Mouse (Mus musculus) limb, embryonic 15.5 days (tissue): ENCODE measurements around the gene Ttc9. TPM values are rescaled to one million over a fixed set of nuclear protein-coding genes. Genes with fewer than 3 reads are reported as not detected.
A peak's percentile ranks its signal among the peaks of the same experiment; 100 is the strongest.

Source experiments
- ATAC-seq: fragments of 200-750 bp; cut with Nextera tagmentation; 2 replicates; pipeline ENCODE4 v1.8.0; 2017; ENCODE audit warnings: low read depth, moderate TSS enrichment; ENCODE audit not compliant: insufficient number of reproducible peaks, low FRiP score, low TSS enrichment
- H3K27ac ChIP-seq: fragments of 300-500 bp; sonication (generic); 2 replicates; pipeline ENCODE4 v1.5.1; 2015; ENCODE audit warnings: moderate library complexity, mild to moderate bottlenecking, inconsistent platforms
- H3K27me3 ChIP-seq: fragments of 300-500 bp; sonication (generic); 2 replicates; pipeline ENCODE4 v1.6.1; 2015; ENCODE audit warnings: inconsistent platforms
- H3K36me3 ChIP-seq: fragments of 300-500 bp; sonication (generic); 2 replicates; pipeline ENCODE4 v1.6.1; 2015; ENCODE audit warnings: inconsistent platforms
- H3K4me1 ChIP-seq: fragments of 300-500 bp; sonication (generic); 2 replicates; pipeline ENCODE4 v1.6.1; 2015; ENCODE audit warnings: inconsistent platforms
- H3K4me2 ChIP-seq: fragments of 300-500 bp; sonication (generic); 2 replicates; pipeline ENCODE4 v1.6.1; 2015; ENCODE audit warnings: mild to moderate bottlenecking, inconsistent platforms
- H3K4me3 ChIP-seq: fragments of 300-500 bp; sonication (generic); 2 replicates; pipeline ENCODE4 v1.5.1; 2015; ENCODE audit warnings: mild to moderate bottlenecking, inconsistent platforms
- H3K9ac ChIP-seq: fragments of 300-500 bp; sonication (generic); 2 replicates; pipeline ENCODE4 v1.6.1; 2015; ENCODE audit warnings: inconsistent platforms
- H3K9me3 ChIP-seq: fragments of 300-500 bp; sonication (generic); 2 replicates; pipeline ENCODE4 v1.6.1; 2016; ENCODE audit warnings: inconsistent platforms
- WGBS: fragments of 180-500 bp; shearing (Covaris S2); methylation state at CpG from one replicate; pipeline ENCODE4 v1.1.7; 2015; 5-methylcytosine and 5-hydroxymethylcytosine counted together
- polyA plus RNA-seq: library from polyadenylated mRNA; unstranded; fragments of >200 nt; fragmentation: Nextera tagmentation; extraction: Ambion mirVana; gene quantifications from 2 replicates; pipeline ENCODE4 v1.2.1, GENCODE M21; 2015

The Ttc9 gene
- polyA plus RNA-seq, 1 experiment from 2014 or later: 2.4 TPM

DNA sequence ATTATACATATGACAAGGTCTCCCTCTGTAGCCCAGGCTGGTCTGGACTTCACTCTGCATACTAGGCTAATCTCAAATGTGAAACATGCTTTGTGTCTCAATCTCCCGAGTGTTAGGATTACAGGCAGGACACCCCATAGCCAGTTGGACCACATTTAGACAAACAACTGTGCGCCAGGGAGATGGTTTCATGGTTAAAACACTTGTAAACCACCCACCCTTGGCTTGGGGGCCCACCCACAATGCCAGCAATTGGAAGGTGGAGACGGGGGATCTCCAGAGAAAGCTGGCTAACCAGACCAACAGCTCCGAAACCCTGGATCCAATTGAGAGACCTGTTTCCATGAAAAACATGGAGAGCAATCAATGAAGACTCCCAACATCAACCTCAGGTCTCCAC is 3.0 kb upstream of the Ttc9 start:
- WGBS: 74% methylated on average over 4 of the region's 4 CpGs
- no peak overlapping the region for H3K27ac ChIP-seq
- no peaks in the 10 kb centered on the region for H3K36me3 ChIP-seq
- peaks cover 65% of the 10 kb centered on the region for H3K27me3 ChIP-seq
- H3K9ac ChIP-seq: no peak overlapping the region
- H3K4me1 ChIP-seq: peaks cover 18% of the 10 kb centered on the region
- no peak overlapping the region for H3K4me3 ChIP-seq
- no peaks in the 10 kb centered on the region for H3K9me3 ChIP-seq
- no peak for ATAC-seq
- no peak overlapping the region for H3K4me2 ChIP-seq

DNA sequence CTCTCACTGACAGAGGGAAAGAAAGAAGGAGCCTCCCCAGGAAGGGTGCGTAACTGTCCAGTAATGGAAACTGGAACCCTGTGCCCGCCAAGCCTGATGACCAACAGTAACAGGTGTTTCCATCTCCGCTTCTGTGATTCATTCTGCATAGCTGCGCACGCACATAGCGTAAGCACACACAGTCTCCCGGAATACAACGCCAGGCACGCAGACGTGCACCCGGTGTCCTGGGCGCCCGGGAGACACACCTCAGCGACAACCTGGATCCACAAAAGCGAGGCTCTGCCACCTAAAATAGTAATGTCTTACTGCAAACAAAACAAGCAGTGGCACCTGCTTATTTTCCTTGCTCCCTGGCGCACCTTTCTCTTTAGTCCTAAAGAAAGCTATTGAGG is 532 bp upstream of the Ttc9 start:
- H3K9me3 ChIP-seq: no peaks in the 10 kb centered on the region
- H3K27me3 ChIP-seq: peaks cover 70% of the 10 kb centered on the region
- H3K36me3 ChIP-seq: no peaks in the 10 kb centered on the region
- H3K4me3 ChIP-seq: peak overlapping the region; percentile 57
- H3K9ac ChIP-seq: no peak overlapping the region
- peaks cover 18% of the 10 kb centered on the region for H3K4me1 ChIP-seq
- H3K27ac ChIP-seq: no peak overlapping the region
- ATAC-seq: no peak
- 2% methylated on average over 16 of the region's 16 CpGs for WGBS
- H3K4me2 ChIP-seq: peak overlapping the region; percentile 96

DNA sequence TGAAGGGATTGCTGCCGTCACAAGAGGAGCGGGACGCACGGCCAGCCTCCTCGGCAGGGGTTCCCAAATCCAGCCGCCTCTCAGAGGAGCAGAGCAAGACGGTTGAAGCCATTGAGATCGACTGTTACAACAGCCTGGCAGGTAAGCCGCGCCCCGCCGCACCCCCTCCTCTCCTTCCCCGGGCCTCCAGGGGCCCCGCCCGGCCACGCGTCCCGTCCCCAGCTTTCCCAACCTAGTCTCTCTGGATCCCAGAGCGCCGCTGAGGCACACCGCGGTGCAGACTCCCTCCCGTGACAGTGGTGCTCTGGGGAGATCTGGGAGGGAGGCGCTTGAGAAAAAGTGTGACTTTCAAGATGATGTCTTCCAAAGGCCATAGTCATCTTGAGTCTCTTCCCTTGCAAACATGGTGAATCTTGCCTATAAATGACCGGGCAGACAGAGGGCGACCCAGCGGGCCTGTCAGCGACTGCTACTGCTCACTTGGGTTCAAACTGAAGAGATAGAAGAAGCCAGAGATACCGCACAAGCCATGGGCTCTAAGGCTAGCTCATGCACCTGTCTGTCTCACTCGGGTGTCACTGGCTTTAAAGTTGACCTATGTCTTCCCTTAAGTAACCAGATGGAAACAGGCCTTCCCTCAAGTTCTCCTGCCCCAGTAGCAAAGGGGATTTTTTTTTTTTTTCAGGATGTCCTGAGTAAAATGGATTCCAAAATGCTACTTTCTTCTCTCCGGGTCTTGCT is 782 bp downstream of the Ttc9 start:
- Histone ChIP-seq H3K9ac (0 out of 2 replicates have a peak overlapping the region, but pooled peaks have one; percentile 23), H3K27ac (no peak overlapping the region), H3K27me3 (peaks cover 65% of the 10 kb centered on the region), H3K9me3 (no peaks in the 10 kb centered on the region), H3K4me1 (peaks cover 18% of the 10 kb centered on the region), H3K36me3 (no peaks in the 10 kb centered on the region), H3K4me2 (peak overlapping the region; percentile 96), H3K4me3 (peak overlapping the region; percentile 57)
- ATAC-seq: no peak
- WGBS: 3% methylated on average over 31 of the region's 31 CpGs

DNA sequence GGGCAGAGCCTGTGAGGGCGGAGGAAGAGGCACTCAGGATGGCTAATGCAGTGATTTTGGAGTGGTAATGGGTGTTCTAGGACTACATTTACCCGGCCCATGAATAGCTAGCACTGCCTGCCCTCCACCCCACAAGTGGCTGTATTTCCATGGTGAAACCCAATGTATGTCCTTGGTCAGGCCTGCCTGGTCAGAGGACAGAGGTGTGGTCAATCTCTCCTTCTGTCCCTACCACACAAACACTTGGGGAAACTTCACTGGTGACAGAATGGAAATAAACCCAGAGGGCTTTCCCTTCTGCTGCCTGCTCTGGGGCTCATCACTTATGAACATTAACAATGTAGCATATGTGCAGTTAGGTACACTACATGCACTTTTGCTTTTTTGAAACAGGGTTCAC is 2.2 kb downstream of the Ttc9 start:
- H3K4me2 ChIP-seq: no peak overlapping the region
- peaks cover 18% of the 10 kb centered on the region for H3K4me1 ChIP-seq
- no peak overlapping the region for H3K9ac ChIP-seq
- ATAC-seq: no peak
- no peaks in the 10 kb centered on the region for H3K36me3 ChIP-seq
- H3K27ac ChIP-seq: no peak overlapping the region
- no peak overlapping the region for H3K4me3 ChIP-seq
- H3K9me3 ChIP-seq: no peaks in the 10 kb centered on the region
- WGBS: 64% methylated on average over 2 of the region's 2 CpGs
- peaks cover 57% of the 10 kb centered on the region for H3K27me3 ChIP-seq

DNA sequence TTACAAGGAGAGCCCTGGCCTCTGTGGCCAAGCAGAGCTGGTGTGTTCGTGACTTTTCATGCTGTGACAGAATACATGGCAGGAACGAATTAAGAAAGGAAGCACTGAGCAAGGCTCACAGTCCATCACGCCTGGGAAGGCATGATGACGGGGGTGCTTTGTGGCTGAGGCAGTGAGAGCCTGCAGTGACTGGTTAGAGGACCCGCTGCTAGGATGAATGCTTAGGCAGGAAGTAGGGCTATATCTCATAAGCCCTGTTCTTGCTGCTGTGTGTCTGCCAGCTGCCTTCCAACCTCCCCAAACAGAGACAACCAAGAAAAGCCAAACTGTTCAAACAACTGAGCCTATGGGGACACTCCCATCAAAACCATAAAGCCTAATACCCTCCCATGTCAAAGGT is 9.6 kb downstream of the Ttc9 start:
- no peak overlapping the region for H3K27ac ChIP-seq
- H3K4me3 ChIP-seq: no peak overlapping the region
- ATAC-seq: no peak
- H3K4me2 ChIP-seq: no peak overlapping the region
- no peaks in the 10 kb centered on the region for H3K36me3 ChIP-seq
- H3K27me3 ChIP-seq: no peaks in the 10 kb centered on the region
- H3K4me1 ChIP-seq: no peaks in the 10 kb centered on the region
- H3K9me3 ChIP-seq: no peaks in the 10 kb centered on the region
- H3K9ac ChIP-seq: no peak overlapping the region
- WGBS: 57% methylated on average over 5 of the region's 5 CpGs

DNA sequence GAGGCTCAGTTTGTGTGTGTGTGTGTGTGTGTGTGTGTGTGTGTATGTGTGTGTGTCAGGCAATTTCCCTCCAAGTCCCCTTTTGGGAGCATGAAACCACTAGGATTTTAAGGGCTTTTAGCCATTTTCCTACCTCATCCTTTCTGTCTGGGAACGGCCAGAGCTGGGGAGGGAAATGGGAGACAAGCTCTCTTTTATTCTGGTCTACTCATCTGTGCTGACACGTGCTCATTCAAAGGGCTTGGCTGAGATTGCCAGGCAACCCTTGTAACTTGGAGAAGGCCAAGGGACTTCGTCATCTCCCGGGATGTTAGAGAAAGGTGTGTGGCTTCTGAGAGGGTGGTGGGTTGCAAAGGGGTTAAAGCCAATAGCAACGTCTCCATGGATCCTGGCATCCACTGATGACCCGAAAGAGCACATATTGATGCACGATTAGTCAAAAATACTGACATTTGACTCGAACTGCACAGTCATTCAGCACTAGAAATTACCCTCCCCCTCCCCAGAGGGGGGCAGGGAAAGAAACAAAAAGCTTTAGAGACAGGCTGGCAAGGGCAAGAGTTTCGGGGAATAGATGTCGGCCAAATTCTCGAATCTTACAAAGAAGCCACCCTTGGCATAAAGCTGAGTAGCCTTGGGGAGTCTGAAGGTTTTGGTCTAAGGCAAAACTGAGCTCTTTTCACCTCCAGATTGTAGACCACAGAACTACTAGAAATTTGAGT is 11.5 kb downstream of the Ttc9 start:
- Histone ChIP-seq H3K9ac (no peak overlapping the region), H3K36me3 (no peaks in the 10 kb centered on the region), H3K27me3 (no peaks in the 10 kb centered on the region), H3K9me3 (no peaks in the 10 kb centered on the region), H3K4me2 (no peak overlapping the region), H3K4me3 (no peak overlapping the region), H3K4me1 (no peaks in the 10 kb centered on the region), H3K27ac (no peak overlapping the region)
- no peak for ATAC-seq
- WGBS: 71% methylated on average over 11 of the region's 11 CpGs

DNA sequence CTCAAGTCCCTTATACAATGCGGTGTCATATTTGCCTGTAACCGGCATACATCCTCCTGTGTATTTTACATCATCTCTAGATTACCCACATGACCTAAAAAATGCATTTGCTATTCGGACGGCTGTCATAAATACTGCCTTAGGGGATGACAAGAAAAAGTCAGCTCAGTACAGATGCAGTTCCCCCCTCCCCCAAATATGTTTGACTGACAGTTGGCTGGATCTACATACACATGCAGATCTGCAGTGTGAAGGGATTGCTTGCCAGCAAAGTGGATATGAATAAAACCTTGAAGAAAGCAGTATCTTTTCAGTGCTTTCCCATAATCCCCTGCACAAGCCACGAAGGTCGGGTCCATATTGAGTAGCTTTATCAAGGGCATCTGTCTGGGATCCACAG is 15.8 kb downstream of the Ttc9 start:
- Histone ChIP-seq H3K36me3 (no peaks in the 10 kb centered on the region), H3K4me2 (no peak overlapping the region), H3K9me3 (no peaks in the 10 kb centered on the region), H3K27me3 (no peaks in the 10 kb centered on the region), H3K4me1 (no peaks in the 10 kb centered on the region), H3K27ac (no peak overlapping the region), H3K4me3 (no peak overlapping the region), H3K9ac (no peak overlapping the region)
- ATAC-seq: no peak
- 79% methylated on average over 6 of the region's 6 CpGs for WGBS

DNA sequence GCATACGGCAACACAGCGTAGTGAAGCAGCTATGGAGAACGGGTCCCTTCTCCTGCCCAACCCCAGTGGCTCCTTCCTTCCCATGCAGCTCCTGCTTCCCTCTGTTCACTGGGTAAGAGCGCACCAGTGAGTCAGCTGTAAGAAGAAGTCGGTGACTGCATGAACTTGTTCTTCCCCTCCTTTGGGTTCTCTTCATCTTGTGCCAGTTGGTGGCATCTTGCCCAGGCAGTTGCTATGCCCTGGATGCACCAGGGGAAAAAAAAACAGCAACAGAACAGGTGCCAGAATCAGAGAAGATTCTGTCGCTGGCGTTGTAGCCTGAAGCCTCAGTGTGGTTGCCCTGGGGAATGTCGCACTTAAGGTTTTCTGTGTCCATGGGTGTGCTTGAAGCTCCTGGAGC is 22.3 kb downstream of the Ttc9 start:
- WGBS: 79% methylated on average over 8 of the region's 8 CpGs
- no peak overlapping the region for H3K4me2 ChIP-seq
- H3K4me1 ChIP-seq: no peaks in the 10 kb centered on the region
- no peak overlapping the region for H3K4me3 ChIP-seq
- H3K27ac ChIP-seq: no peak overlapping the region
- no peaks in the 10 kb centered on the region for H3K27me3 ChIP-seq
- H3K9me3 ChIP-seq: no peaks in the 10 kb centered on the region
- H3K9ac ChIP-seq: no peak overlapping the region
- no peak for ATAC-seq
- H3K36me3 ChIP-seq: no peaks in the 10 kb centered on the region

DNA sequence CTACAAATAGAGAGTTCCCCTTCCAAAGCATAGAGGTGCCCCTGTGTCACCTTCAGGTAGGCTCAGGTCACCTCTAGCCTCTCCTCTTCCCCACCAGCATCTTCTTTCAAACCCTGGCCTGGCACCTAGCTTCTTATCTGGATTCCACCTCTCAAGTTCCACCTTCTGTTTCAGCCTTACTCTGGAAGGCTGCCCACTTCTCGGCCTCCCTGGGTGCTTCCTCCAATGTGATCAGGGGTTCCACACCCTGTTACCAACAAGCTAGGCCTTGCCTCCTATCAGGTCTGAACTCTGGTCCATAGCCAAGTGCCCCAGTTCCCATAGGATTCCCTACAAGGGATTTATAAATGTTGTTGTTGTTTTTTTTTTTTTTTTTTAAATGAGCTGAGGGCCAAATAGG is 26.3 kb downstream of the Ttc9 start:
- H3K9me3 ChIP-seq: no peaks in the 10 kb centered on the region
- no peaks in the 10 kb centered on the region for H3K36me3 ChIP-seq
- H3K27ac ChIP-seq: no peak overlapping the region
- no peak for ATAC-seq
- WGBS: 65% methylated on average over 1 of the region's 1 CpGs
- no peak overlapping the region for H3K9ac ChIP-seq
- no peaks in the 10 kb centered on the region for H3K27me3 ChIP-seq
- H3K4me3 ChIP-seq: no peak overlapping the region
- H3K4me2 ChIP-seq: no peak overlapping the region
- H3K4me1 ChIP-seq: no peaks in the 10 kb centered on the region

DNA sequence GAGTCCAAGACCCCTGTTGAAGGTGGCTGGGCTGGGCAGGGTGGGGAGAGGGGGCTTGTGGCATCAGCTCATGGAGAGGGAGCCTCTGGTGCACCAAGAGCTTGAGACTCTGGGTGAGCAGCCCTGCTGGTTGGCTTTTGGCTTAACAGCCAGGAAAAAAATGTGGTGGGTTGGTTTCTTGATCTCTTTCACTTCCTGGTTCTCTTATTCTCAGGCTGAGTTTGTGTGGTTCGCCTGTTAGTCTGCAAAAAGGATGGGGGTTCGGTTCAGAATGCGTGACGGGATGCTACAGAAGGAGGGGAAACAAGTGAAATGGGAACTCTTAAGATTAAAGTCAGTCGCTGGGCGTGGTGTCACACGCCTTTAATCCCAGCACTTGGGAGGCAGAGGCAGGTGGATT is 27.0 kb downstream of the Ttc9 start:
- ATAC-seq: no peak

DNA sequence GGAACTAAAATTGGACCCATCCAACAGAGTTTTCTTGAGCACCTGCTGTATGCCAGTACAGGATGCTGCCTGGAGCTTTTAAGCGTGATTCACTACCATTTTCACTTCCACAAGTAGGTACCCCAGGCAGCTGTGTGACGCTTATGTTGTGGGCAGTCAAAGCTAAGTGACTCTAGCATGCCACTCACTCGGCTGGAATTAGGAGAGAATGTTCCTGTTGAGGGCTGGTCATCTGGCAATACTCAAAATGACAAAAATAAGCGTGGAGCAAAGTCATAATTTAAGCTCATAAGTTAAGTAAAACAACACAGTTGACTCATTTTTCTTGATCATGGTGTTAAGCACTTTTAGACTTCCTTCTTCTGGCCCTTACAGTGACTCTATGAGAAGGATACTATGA is 31.0 kb downstream of the Ttc9 start:
- no peak overlapping the region for H3K4me2 ChIP-seq
- no peaks in the 10 kb centered on the region for H3K9me3 ChIP-seq
- no peak overlapping the region for H3K9ac ChIP-seq
- no peak overlapping the region for H3K27ac ChIP-seq
- H3K36me3 ChIP-seq: no peaks in the 10 kb centered on the region
- no peak for ATAC-seq
- no peaks in the 10 kb centered on the region for H3K4me1 ChIP-seq
- H3K4me3 ChIP-seq: no peak overlapping the region
- H3K27me3 ChIP-seq: no peaks in the 10 kb centered on the region
- 79% methylated on average over 4 of the region's 4 CpGs for WGBS

More for the DNA sequence above, 27.0 kb downstream of the Ttc9 start:
- Histone ChIP-seq H3K4me2 (no peak overlapping the region), H3K9ac (no peak overlapping the region), H3K27ac (no peak overlapping the region), H3K4me1 (no peaks in the 10 kb centered on the region), H3K4me3 (no peak overlapping the region), H3K27me3 (no peaks in the 10 kb centered on the region), H3K9me3 (no peaks in the 10 kb centered on the region), H3K36me3 (no peaks in the 10 kb centered on the region)
- WGBS: 84% methylated on average over 7 of the region's 7 CpGs

DNA sequence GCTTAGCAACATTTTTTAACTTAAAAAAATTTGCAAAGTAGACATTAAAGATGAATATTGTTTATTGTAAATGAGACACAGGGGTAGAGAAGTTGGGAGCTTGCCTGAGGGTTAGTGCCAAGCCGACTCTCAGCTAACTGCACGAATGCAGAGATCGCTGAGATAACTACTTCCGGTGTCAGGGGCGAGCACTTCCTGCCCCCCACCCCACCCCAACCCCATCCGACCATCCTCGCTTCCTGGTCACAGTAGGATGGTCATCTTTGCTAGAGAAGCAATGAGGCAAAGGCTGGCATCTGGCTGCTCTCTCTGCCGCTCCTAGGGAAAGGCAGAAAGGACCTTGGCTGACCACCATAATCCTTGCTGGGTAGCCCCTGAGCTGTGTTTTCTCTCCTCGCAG is 32.1 kb downstream of the Ttc9 start:
- ATAC-seq: no peak
- H3K9ac ChIP-seq: no peak overlapping the region
- 92% methylated on average over 9 of the region's 9 CpGs for WGBS
- no peak overlapping the region for H3K27ac ChIP-seq
- no peaks in the 10 kb centered on the region for H3K4me1 ChIP-seq
- no peaks in the 10 kb centered on the region for H3K27me3 ChIP-seq
- H3K4me3 ChIP-seq: no peak overlapping the region
- H3K36me3 ChIP-seq: no peaks in the 10 kb centered on the region
- no peaks in the 10 kb centered on the region for H3K9me3 ChIP-seq
- H3K4me2 ChIP-seq: no peak overlapping the region
